Mouse (Mus musculus): ENCODE data around the gene Tmem184a.

- TF ChIP-seq CTCF (IDR thresholded peaks at IDR 0.05; ENCODE audit: insufficient read depth, low read length) (no peak), POLR2A (IDR thresholded peaks at IDR 0.05; ENCODE audit: borderline replicate concordance, extremely low read depth, low read depth, low read length) (no peak)
Observed at GRCm38 (mm10) chr5:139792966-139793337, 26.8 kb downstream of the Tmem184a start.
